Mouse (Mus musculus) kidney, postnatal 0 days (tissue): ENCODE data around the gene Cnep1r1. TPM values are rescaled to one million over a fixed set of nuclear protein-coding genes. Genes with fewer than 3 reads are reported as not detected.

Source experiments
- ATAC-seq: fragments of 200-750 bp; cut with Nextera tagmentation; replicated peaks from 2 replicates; pipeline ENCODE4 v1.8.0; 2017; ENCODE audit warnings: low read depth, moderate number of reproducible peaks, moderate TSS enrichment, moderate library complexity; ENCODE audit not compliant: low FRiP score
- DNase-seq: peaks from one replicate; pipeline ENCODE4 v3.0.0-alpha.2; 2016; ENCODE audit warnings: low spot score
- H3K27ac ChIP-seq: fragments of 300-500 bp; sonication (generic); 2 replicates; pipeline ENCODE4 v1.5.1; 2014; ENCODE audit warnings: mild to moderate bottlenecking
- H3K27me3 ChIP-seq: fragments of 300-500 bp; sonication (generic); 2 replicates; pipeline ENCODE4 v1.6.1; 2014; ENCODE audit warnings: low read length, mixed read lengths; ENCODE audit not compliant: insufficient read depth
- H3K36me3 ChIP-seq: fragments of 300-500 bp; sonication (generic); 2 replicates; pipeline ENCODE4 v1.6.1; 2014; ENCODE audit warnings: low read length, mixed read lengths; ENCODE audit not compliant: insufficient read depth
- H3K4me1 ChIP-seq: fragments of 300-500 bp; sonication (generic); replicated peaks from 2 replicates; pipeline ENCODE4 v1.6.1; 2014; ENCODE audit warnings: antibody characterized with exemption, low read length, mixed read lengths; ENCODE audit not compliant: insufficient read depth
- H3K4me2 ChIP-seq: fragments of 300-500 bp; sonication (generic); 2 replicates; pipeline ENCODE4 v1.6.1; 2014; ENCODE audit warnings: mild to moderate bottlenecking, low read length, moderate library complexity, mixed read lengths
- H3K4me3 ChIP-seq: fragments of 300-500 bp; sonication (generic); replicated peaks from 2 replicates; pipeline ENCODE4 v1.5.1; 2014; ENCODE audit warnings: low read depth, low read length
- H3K9ac ChIP-seq: fragments of 300-500 bp; sonication (generic); 2 replicates; pipeline ENCODE4 v1.6.1; 2014; ENCODE audit warnings: low read depth, low read length
- H3K9me3 ChIP-seq: fragments of 300-500 bp; sonication (generic); replicated peaks from 2 replicates; pipeline ENCODE4 v1.6.1; 2016; ENCODE audit warnings: low read length, inconsistent platforms, mixed read lengths
- CTCF ChIP-seq: IDR thresholded peaks from 2 replicates; pipeline ENCODE4 v1.5.1; 2016; ENCODE audit warnings: antibody characterized with exemption, low read depth, mild to moderate bottlenecking, moderate library complexity
- whole genome bisulfite sequencing: fragments of 180-500 bp; shearing (Covaris S2); extraction: QIAGEN DNeasy Blood & Tissue Kit; methylation state at CpG from one replicate; pipeline ENCODE4 v1.1.7; 2014; 5-methylcytosine and 5-hydroxymethylcytosine counted together
- polyA plus RNA-seq: library from polyadenylated mRNA; unstranded; fragments of >200 nt; fragmentation: Nextera tagmentation; extraction: Ambion mirVana; gene quantifications from 2 replicates; pipeline ENCODE4 v1.2.1, GENCODE M21; 2015

Gene Cnep1r1
- 53.4 and 57.3 TPM in 2 replicates for polyA plus RNA-seq

- peak; percentile 100 for ATAC-seq
- peak; percentile 84 for TF ChIP-seq CTCF
- WGBS = under 1% methylated on average over 49 of the region's 49 CpGs
- H3K9ac ChIP-seq = peak within 1 kb of the TSS; percentile 86
- H3K36me3 ChIP-seq = 0 out of 2 replicates have a peak, but pooled peaks cover 5% of the 10 kb centered on the region
- H3K27me3 ChIP-seq = no peaks in the 10 kb centered on the region
- peaks cover 4% of the 10 kb centered on the region; the same call in 1 of the 2 replicates for H3K4me1 ChIP-seq
- peak within 1 kb of the TSS; percentile 98 for H3K4me3 ChIP-seq
- H3K4me2 ChIP-seq = peak within 1 kb of the TSS; percentile 68
- peak within 1 kb of the TSS; percentile 84 for H3K27ac ChIP-seq
- peak; percentile 99 for DNase-seq
- H3K9me3 ChIP-seq = no peaks in the 10 kb centered on the region
Observed at GRCm38 (mm10) chr8:88118456-88119036, at the start of gene Cnep1r1. Gene Cnep1r1 (plus strand): TSS chr8:88118769.

DNA sequence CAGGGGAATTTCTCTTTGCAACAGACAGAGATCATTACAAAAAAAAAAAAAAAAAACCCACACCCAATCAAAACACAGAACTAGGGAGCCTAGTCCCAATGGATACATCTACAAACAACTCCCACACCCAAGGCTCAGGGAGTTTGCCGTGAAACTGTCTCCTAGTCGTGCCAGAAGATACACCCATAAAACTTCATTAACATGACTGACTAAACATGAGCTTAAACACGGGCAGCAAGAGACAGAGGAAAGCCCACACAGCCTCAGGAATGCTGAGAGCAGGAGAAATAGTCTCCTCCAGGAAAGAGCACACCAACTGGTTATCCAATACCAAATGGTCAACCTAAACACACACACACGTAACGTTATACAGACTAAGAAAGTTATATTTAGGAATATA is 36.4 kb upstream of the Cnep1r1 start:
- no peak overlapping the region for H3K9ac ChIP-seq
- no peaks in the 10 kb centered on the region for H3K27me3 ChIP-seq
- 21% methylated on average over 5 of the region's 5 CpGs for WGBS
- H3K36me3 ChIP-seq = no peaks in the 10 kb centered on the region
- H3K9me3 ChIP-seq = no peaks in the 10 kb centered on the region
- DNase-seq = peak; percentile 61
- H3K4me1 ChIP-seq = no peaks in the 10 kb centered on the region
- no peak overlapping the region for H3K27ac ChIP-seq
- TF ChIP-seq CTCF = no peak
- no peak overlapping the region for H3K4me3 ChIP-seq
- H3K4me2 ChIP-seq = no peak overlapping the region
- no peak for ATAC-seq

DNA sequence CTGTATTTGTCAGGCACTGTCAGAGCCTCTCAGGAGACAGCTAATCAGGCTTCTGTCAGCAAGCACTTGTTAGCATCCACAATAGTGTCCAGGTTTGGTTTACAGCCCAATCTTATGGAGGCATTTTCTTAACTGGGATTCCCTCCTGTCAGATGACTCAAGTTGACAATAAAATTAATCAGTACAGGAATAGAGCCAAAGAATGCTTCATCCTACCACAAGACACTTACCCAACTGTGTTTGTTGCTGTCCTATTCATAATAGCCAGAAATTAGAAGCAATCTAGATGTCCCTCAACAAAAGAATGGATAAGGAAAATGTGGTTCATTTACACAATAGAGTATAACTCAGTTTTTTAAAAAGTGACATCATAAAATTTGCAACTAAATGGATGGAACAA is 30.6 kb upstream of the Cnep1r1 start:
- Histone ChIP-seq H3K27me3 (no peaks in the 10 kb centered on the region), H3K9ac (no peak overlapping the region), H3K4me2 (no peak overlapping the region), H3K36me3 (no peaks in the 10 kb centered on the region), H3K4me1 (no peaks in the 10 kb centered on the region), H3K4me3 (no peak overlapping the region), H3K27ac (no peak overlapping the region), H3K9me3 (no peaks in the 10 kb centered on the region)
- no peak for ATAC-seq
- no peak for DNase-seq
- TF ChIP-seq CTCF = no peak

DNA sequence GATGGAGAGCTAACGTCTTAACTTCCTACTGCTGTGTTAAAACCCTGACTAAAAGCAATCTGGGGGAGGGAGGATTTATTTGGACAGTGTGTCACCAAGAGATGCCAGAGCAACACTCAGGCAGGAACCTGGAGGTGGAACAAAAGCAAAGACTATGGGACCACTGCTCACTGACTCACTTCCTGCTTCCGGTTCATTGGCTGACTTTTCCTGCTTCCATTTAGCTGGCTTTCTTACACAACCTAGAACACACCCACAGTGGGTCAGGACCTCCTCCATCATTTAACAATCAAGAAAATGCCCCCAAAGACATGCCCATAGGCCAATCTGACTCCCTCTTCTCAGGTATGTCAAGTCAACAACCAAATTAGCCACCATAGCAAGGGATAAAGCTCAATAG is 26.9 kb upstream of the Cnep1r1 start:
- H3K4me2 ChIP-seq = no peak overlapping the region
- no peak overlapping the region for H3K4me3 ChIP-seq
- TF ChIP-seq CTCF = no peak
- ATAC-seq (no peak), DNase-seq (no peak)
- no peaks in the 10 kb centered on the region for H3K27me3 ChIP-seq
- no peak overlapping the region for H3K9ac ChIP-seq
- no peaks in the 10 kb centered on the region for H3K36me3 ChIP-seq
- no peaks in the 10 kb centered on the region for H3K9me3 ChIP-seq
- no peaks in the 10 kb centered on the region for H3K4me1 ChIP-seq
- H3K27ac ChIP-seq = no peak overlapping the region
- WGBS = 65% methylated on average over 2 of the region's 2 CpGs

- WGBS = 55% methylated on average over 4 of the region's 4 CpGs
Observed at GRCm38 (mm10) chr8:88093367-88093766, 25.2 kb upstream of the Cnep1r1 start.

DNA sequence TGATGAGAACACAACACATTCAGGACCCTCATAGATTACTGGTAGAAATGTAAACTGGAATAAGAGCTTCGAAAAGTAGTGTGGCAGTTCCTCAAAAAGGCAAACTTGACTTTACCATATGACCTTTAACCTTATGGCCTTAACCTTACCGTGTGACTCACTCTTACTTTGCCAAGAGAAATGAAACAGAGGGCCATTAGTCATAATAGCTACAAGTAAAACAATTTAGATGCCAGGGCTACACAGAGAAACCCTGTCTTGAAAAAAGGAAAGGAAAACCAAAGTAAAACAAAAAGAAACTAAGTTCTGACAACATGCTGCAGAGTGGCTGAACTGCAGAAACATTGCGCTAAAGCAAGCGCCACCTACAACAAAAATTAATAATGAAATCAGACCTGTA is 19.7 kb upstream of the Cnep1r1 start:
- TF ChIP-seq CTCF = no peak
- WGBS = 79% methylated on average over 4 of the region's 4 CpGs
- ATAC-seq = no peak

More at GRCm38 (mm10) chr8:88093367-88093766, 25.2 kb upstream of the Cnep1r1 start:
- H3K4me2 ChIP-seq = no peak overlapping the region
- TF ChIP-seq CTCF = no peak
- no peaks in the 10 kb centered on the region for H3K9me3 ChIP-seq
- H3K4me1 ChIP-seq = no peaks in the 10 kb centered on the region
- H3K4me3 ChIP-seq = no peak overlapping the region
- ATAC-seq (no peak), DNase-seq (peak; percentile 23)
- H3K27me3 ChIP-seq = no peaks in the 10 kb centered on the region
- no peak overlapping the region for H3K27ac ChIP-seq
- H3K9ac ChIP-seq = no peak overlapping the region
- no peaks in the 10 kb centered on the region for H3K36me3 ChIP-seq

GRCm38 (mm10) chr8:88099526-88099925 is 19.0 kb upstream of the Cnep1r1 start:
- no peak for ATAC-seq
- H3K4me2 ChIP-seq = no peak overlapping the region
- no peaks in the 10 kb centered on the region for H3K4me1 ChIP-seq
- H3K27me3 ChIP-seq = no peaks in the 10 kb centered on the region
- DNase-seq = peak; percentile 83
- no peaks in the 10 kb centered on the region for H3K9me3 ChIP-seq
- H3K9ac ChIP-seq = no peak overlapping the region
- WGBS = 0% methylated on average over 1 of the region's 1 CpGs
- peak; percentile 78 for TF ChIP-seq CTCF
- no peak overlapping the region for H3K27ac ChIP-seq
- no peaks in the 10 kb centered on the region for H3K36me3 ChIP-seq
- no peak overlapping the region for H3K4me3 ChIP-seq

More for the DNA sequence above, 19.7 kb upstream of the Cnep1r1 start:
- no peaks in the 10 kb centered on the region for H3K4me1 ChIP-seq
- no peak overlapping the region for H3K27ac ChIP-seq
- DNase-seq = no peak
- H3K9ac ChIP-seq = no peak overlapping the region
- H3K27me3 ChIP-seq = no peaks in the 10 kb centered on the region
- H3K4me2 ChIP-seq = no peak overlapping the region
- no peaks in the 10 kb centered on the region for H3K36me3 ChIP-seq
- no peaks in the 10 kb centered on the region for H3K9me3 ChIP-seq
- no peak overlapping the region for H3K4me3 ChIP-seq
